Mouse (Mus musculus) thymus, adult 2 months (tissue): ENCODE measurements around the gene Paf1.

Experiments
- CTCF ChIP-seq: fragments of 200-500 bp; IDR thresholded peaks from 2 replicates; pipeline ENCODE4 v1.5.1; 2012; ENCODE audit warnings: mild to moderate bottlenecking, control low read depth, low read length, moderate library complexity, borderline replicate concordance; ENCODE audit not compliant: control insufficient read depth, poor library complexity, insufficient read depth; ENCODE audit errors: extremely low read depth
- POLR2A ChIP-seq: fragments of 200-500 bp; IDR thresholded peaks from 2 replicates; pipeline ENCODE4 v1.6.1; 2012; ENCODE audit warnings: mild to moderate bottlenecking, low read length, control low read depth, moderate library complexity; ENCODE audit not compliant: control insufficient read depth, poor library complexity, insufficient read depth; ENCODE audit errors: extremely low read depth

- TF ChIP-seq CTCF (peak; percentile 83; the same call in 1 of the 2 replicates), POLR2A (no peak)
Measured at GRCm38 (mm10) chr7:28446446-28446845, 53.7 kb downstream of the Paf1 start.
